Mouse (Mus musculus) small intestine, adult 2 months (tissue): ENCODE measurements around the gene Cdk2ap2.

Experiments
- CTCF ChIP-seq: fragments of 200-500 bp; IDR thresholded peaks from 2 replicates; pipeline ENCODE4 v1.5.1; 2012; ENCODE audit warnings: low read depth, mild to moderate bottlenecking, control low read depth, inconsistent platforms, low read length, moderate library complexity, mixed read lengths; ENCODE audit not compliant: insufficient replicate concordance, insufficient read length; ENCODE audit errors: extremely low read depth
- POLR2A ChIP-seq: fragments of 200-500 bp; IDR thresholded peaks from 2 replicates; pipeline ENCODE4 v1.6.1; 2012; ENCODE audit warnings: low read depth, mild to moderate bottlenecking, control low read depth, inconsistent platforms, low read length, moderate library complexity

DNA sequence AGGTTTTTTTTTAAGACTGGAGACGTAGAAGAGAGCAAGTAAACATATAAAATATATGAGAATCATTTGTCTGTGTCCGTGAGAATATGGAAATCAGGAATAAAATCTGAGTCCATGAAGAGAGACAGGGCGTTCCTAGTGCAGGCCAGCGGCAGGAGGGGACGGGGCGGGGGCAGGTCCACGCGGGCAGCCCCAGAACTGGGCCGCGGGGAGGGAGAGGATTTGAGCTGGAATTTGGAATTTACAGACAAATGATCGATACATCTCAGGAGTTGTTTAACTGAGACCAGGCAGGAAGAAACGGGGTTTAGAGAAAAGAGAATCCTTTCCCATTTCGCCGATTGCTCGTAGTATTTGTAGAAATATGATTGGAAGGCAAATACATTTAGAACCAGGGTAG is 26.7 kb upstream of the Cdk2ap2 start:
- TF ChIP-seq CTCF (no peak), POLR2A (no peak)
